Mouse (Mus musculus) regulatory T cell (primary cell): ENCODE data around the gene Dock6.
"Not testable (repeated sequence)": the region's sequence is repeated elsewhere in the genome, so short reads cannot be mapped to it uniquely, and the experiment has no call there.

Source experiments
- in situ Hi-C: fragments of 300-600 bp; cut with MboI, MseI; formaldehyde crosslinking; loops from one replicate; pipeline ENCODE4 v1.15.1; 2025; ENCODE audit warnings: high pct_unique_total_duplicates

Gene Dock6

GRCm38 (mm10) chr9:21852128-21853091, at the start of gene Dock6:
TSS of gene Dock6 (minus strand) at chr9:21852635.
- in situ Hi-C loops: no loop called here

- in situ Hi-C loops: no loop called here
Observed at GRCm38 (mm10) chr9:21901223-21901820, 48.9 kb upstream of the Dock6 start.

GRCm38 (mm10) chr9:21889229-21889628, 36.8 kb upstream of the Dock6 start:
- in situ Hi-C loops: no loop called here

- in situ Hi-C loops: no loop called here
Observed at GRCm38 (mm10) chr9:21876601-21877000, 24.2 kb upstream of the Dock6 start.

- in situ Hi-C loops: no loop called here
Observed at GRCm38 (mm10) chr9:21872204-21872603, 19.8 kb upstream of the Dock6 start.

GRCm38 (mm10) chr9:21870879-21871524, 18.6 kb upstream of the Dock6 start:
- in situ Hi-C loops: no loop called here

- in situ Hi-C loops: not testable (repeated sequence)
Observed at GRCm38 (mm10) chr9:21869290-21869689, 16.9 kb upstream of the Dock6 start.

- in situ Hi-C loops: no loop called here
Observed at GRCm38 (mm10) chr9:21867726-21868125, 15.3 kb upstream of the Dock6 start.

- in situ Hi-C loops: no loop called here
Observed at GRCm38 (mm10) chr9:21866641-21867040, 14.2 kb upstream of the Dock6 start.

- in situ Hi-C loops: no loop called here
Observed at GRCm38 (mm10) chr9:21865673-21866398, 13.4 kb upstream of the Dock6 start.

- in situ Hi-C loops: no loop called here
Observed at GRCm38 (mm10) chr9:21862181-21862580, 9.7 kb upstream of the Dock6 start.

- in situ Hi-C loops: not testable (repeated sequence)
Observed at GRCm38 (mm10) chr9:21860349-21860748, 7.9 kb upstream of the Dock6 start.

- in situ Hi-C loops: no loop called here
Observed at GRCm38 (mm10) chr9:21859606-21860005, 7.2 kb upstream of the Dock6 start.

- in situ Hi-C loops: no loop called here
Observed at GRCm38 (mm10) chr9:21858084-21858483, 5.6 kb upstream of the Dock6 start.

GRCm38 (mm10) chr9:21857501-21857900, 5.1 kb upstream of the Dock6 start:
- in situ Hi-C loops: no loop called here

GRCm38 (mm10) chr9:21854894-21855293, 2.5 kb upstream of the Dock6 start:
- in situ Hi-C loops: no loop called here

GRCm38 (mm10) chr9:21853961-21854360, 1.5 kb upstream of the Dock6 start:
- in situ Hi-C loops: no loop called here

GRCm38 (mm10) chr9:21851084-21851483, 1.4 kb downstream of the Dock6 start:
- in situ Hi-C loops: no loop called here

GRCm38 (mm10) chr9:21849691-21850677, 2.5 kb downstream of the Dock6 start:
- in situ Hi-C loops: no loop called here

GRCm38 (mm10) chr9:21847926-21848325, 4.5 kb downstream of the Dock6 start:
- in situ Hi-C loops: no loop called here
